Mouse (Mus musculus) thymus, postnatal 14 days (tissue): ENCODE results near the gene Cbr2.

ENCODE experiments used
- DNase-seq: peaks from one replicate; pipeline ENCODE4 v3.0.0; 2021

The Cbr2 gene

DNA sequence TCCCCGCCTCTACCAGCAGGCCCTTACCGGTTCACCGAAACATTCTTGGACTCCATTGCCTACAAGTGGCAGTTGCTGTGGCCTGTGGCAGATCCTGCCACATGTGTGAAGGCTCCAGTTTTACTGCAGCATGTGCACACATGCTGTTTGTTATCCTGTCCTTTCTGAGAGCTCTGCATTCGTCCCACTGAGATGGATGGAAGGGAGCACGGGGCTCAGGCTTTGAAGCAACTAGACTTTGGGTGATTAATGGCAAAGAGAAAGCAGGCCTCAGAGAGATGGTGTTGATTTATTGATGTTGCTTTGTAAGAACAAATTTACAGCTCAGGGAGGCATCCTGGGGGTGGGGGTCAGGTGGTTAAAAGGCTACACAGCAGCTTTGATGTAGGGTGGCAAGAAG lies 21.2 kb downstream of the Cbr2 start:
- no peak for DNase-seq

- no peak for DNase-seq
Measured at GRCm38 (mm10) chr11:120709551-120709950, 22.4 kb downstream of the Cbr2 start.

GRCm38 (mm10) chr11:120707969-120708368 lies 23.9 kb downstream of the Cbr2 start:
- DNase-seq, result no peak

GRCm38 (mm10) chr11:120707225-120707624 lies 24.7 kb downstream of the Cbr2 start:
- DNase-seq, result no peak

GRCm38 (mm10) chr11:120706120-120706519 lies 25.8 kb downstream of the Cbr2 start:
- no peak for DNase-seq

- DNase-seq, result no peak
Measured at GRCm38 (mm10) chr11:120704486-120705325, 27.2 kb downstream of the Cbr2 start.

GRCm38 (mm10) chr11:120703696-120704454 lies 28.0 kb downstream of the Cbr2 start:
- no peak for DNase-seq

DNA sequence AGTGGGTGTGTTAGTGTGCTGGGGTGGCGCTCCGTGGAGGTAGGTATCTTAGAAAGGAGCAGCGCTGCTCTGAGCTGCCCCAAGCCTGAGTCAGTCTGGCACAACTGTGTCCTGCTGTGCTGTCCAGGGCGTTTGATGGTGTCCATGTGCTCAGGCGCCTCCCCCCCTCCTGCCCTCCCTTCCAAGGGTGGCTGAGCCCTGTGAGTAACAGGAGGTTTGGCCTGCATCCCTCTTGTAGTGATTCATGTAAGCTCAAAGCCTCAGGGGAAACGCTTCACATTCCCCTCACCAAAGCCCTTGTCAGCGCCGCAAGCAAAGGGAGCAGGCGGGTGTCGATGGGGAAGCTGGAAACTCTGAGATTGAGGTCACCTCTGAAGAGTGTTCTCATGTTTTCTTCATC lies 34.2 kb downstream of the Cbr2 start:
- no peak for DNase-seq

DNA sequence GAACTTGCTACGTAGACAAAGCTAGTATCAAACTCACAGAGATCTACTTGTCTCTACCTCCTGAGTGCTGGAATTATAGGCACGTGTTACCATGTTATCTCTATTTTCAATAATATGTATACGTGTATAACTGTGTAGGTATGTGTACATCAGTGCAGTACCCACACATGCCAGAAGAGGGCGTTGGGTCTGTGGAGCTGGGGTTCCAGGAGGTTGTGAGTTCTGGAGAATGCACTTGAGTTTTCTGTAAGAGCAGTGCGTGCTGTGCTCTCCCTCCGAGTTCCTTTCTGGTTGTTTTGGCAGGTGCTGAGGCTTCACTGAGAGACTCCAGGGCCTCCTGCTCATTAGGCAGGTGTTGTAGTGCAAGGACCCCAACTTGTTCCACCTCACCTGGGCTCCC lies 35.3 kb downstream of the Cbr2 start:
- no peak for DNase-seq

GRCm38 (mm10) chr11:120695641-120696040 lies 36.3 kb downstream of the Cbr2 start:
- DNase-seq, result no peak

GRCm38 (mm10) chr11:120695184-120695583 lies 36.7 kb downstream of the Cbr2 start:
- no peak for DNase-seq

DNA sequence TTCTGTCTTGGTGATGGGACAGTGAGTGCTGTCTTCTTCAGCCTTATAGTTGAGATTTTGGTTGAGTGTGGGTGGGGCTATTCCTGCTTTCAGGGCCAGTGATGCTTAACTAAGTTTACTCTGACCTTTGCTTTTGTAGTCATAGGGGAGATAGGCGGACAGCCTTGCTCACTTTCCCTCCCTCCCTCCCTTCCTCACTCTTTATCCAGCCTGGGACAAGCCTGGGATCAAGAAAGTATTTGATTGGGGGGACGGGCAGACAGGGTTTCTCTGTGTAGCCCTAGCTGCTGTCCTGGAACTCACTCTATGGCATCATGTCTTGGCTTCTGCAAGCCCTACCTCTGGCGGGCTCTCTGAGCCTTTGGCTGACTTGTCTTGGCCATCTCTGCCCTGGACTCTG lies 38.5 kb downstream of the Cbr2 start:
- no peak for DNase-seq

DNA sequence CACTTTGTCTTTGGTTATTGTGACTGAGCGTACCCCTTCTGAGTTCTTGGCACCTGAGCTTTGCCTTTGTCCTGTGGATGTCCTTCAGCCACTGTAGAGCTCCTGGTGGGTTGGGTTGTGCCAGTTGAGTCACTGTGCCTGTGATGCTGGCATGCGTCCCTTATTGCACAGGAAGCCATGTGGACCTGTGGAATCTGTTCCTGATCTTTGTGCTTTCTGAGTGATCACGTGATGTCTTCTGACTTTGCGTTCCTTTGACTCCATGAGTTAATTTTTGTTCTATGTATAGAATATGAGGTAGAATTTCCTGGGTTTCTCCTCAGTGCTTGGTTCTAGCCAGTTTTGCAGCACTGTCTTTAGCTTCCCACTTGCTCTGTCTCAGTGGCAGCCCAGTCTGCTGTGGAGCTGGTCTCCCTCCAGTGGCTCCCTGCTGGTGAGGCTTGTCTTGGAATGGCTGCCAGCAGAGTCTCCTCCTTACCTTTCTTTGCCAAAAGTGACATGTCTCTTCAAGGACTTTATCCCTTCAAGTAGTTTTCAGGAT lies 39.4 kb downstream of the Cbr2 start:
- no peak for DNase-seq

DNA sequence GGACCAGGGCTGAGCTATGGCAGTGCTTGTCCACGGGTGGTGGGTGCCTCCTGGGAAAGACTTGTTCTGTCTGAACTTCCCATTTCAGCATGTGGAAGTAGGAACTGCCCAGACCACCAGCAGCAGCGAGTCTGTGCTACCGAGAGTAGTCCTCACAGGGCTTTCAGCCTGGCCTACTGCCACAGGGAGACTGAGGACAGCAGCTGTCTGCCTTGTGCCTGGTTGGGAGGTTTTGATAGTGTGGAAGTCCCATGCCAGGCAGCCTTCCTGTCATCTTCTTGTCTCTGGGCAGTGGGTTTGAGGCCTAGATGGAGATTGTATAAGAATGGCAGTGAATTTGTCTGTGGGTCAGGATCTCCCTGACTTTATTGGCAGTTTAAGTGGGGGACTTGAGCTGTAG lies 42.5 kb downstream of the Cbr2 start:
- no peak for DNase-seq

DNA sequence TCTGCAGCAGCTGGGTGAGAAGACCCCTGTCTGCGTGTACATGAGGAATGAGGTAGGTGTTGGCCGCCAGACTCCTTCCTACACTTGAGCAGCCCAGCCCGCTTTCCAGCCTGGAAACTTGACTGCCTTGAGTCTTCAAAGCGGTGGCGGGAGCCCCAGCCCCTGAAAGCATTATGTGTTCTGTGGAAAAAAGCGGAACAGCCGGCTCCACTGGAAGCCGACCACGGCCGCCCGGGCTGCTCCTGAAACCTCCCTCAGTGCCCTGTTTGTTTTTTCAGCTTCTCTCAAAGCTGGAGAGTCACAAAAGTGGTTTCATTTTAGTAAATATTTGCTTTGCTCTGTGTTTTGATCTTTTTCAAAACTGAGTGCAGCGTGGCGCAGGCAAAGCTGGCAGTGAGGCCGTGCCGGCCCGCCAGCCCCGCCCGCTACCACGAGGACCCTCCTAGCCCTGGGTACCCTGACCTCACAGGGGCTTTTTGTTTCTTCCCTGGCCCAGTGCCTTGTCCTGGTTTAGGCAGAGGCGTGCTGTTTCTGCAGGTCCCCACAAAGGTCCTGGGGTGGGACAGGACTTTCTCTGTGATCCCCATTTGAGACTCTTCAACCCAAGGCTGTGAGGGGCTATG lies 45.2 kb downstream of the Cbr2 start:
- DNase-seq, result no peak

GRCm38 (mm10) chr11:120684660-120685059 lies 47.3 kb downstream of the Cbr2 start:
- DNase-seq, result no peak

DNA sequence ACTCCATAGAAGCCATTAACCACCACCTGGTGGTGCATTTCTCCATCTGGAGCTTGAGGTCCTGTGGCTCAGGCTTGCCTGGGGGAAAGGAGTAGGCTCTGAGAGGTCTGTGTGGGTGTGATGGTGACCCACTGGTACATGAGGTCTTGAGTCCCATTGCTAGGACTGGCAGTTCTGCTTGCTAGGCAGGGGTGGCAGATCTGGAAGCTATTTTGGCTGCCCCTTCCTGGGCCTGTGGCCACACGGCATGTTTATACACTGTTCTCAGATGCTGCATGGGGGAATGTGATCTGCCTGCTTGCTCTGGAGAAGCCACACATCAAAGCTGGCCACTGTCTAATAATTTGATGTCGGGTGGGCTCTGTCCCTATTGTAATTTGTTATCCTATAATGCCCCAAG lies 47.8 kb downstream of the Cbr2 start:
- DNase-seq, result no peak

DNA sequence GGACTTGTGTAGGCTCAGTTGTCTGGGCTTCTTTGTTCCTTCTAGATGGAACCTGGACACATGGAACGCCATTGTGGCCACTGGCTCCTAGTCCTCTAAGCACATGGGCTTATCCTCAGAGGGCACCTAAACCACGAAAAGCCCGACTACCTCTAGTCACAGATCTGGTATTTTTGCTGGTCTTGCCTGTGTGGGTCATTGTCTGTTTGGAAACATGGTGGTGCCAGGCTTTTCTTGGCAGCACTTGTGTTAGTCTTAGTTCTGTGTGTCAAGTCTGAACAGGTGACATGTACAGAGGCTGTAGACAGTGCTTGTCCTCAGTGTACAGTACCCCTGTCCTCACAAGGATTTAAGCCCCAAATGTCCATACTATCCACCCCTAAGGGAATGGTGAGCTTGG lies 48.4 kb downstream of the Cbr2 start:
- no peak for DNase-seq

- DNase-seq, result no peak
Measured at GRCm38 (mm10) chr11:120682683-120683082, 49.2 kb downstream of the Cbr2 start.

GRCm38 (mm10) chr11:120679909-120680308 lies 52.0 kb downstream of the Cbr2 start:
- DNase-seq, result peak; percentile 21
